Mouse (Mus musculus) bone marrow macrophage, adult 2 months (primary cell): ENCODE measurements around the gene Gsg1.

Experiments
- CTCF ChIP-seq: IDR thresholded peaks from 2 replicates; pipeline ENCODE4 v1.5.1; 2012; ENCODE audit warnings: low read depth, mild to moderate bottlenecking, low read length, moderate library complexity
- POLR2A ChIP-seq: IDR thresholded peaks from 2 replicates; pipeline ENCODE4 v1.6.1; 2012; ENCODE audit warnings: mild to moderate bottlenecking, low read depth, low read length, borderline replicate concordance

- TF ChIP-seq CTCF (no peak), POLR2A (no peak)
Observed at GRCm38 (mm10) chr6:135279856-135280255, 25.7 kb upstream of the Gsg1 start.
